Mouse (Mus musculus) left cerebral cortex, postnatal 4 days (tissue): ENCODE results near the gene Fam20c. TPM values are rescaled to one million over a fixed set of nuclear protein-coding genes. Genes with fewer than 3 reads are reported as not detected.

ENCODE experiments used
- DNase-seq: peaks from one replicate; pipeline ENCODE4 v3.0.0-alpha.2; 2022
- intact Hi-C: fragments of 180-260 bp; cut with DNase I; formaldehyde crosslinking; loops from one replicate; pipeline ENCODE4 v1.15.1; 2025
- total RNA-seq, 2 experiments: library from RNA; stranded (reverse); gene quantifications; 2 replicates each; pipeline ENCODE4 v1.2.3; 2021

Gene Fam20c
- 10 to 100 TPM; 79.5 to 92.0 TPM for total RNA-seq

GRCm38 (mm10) chr5:138754303-138755120 lies at the start of gene Fam20c:
Fam20c (plus strand) TSS chr5:138754514.
- intact Hi-C loops: no loop called here
- peak; percentile 71 for DNase-seq

- no peak for DNase-seq
- intact Hi-C loops: no loop called here
Observed at GRCm38 (mm10) chr5:138707367-138707766, 46.9 kb upstream of the Fam20c start.

- intact Hi-C loops: no loop called here
- DNase-seq: no peak
Observed at GRCm38 (mm10) chr5:138708591-138708990, 45.7 kb upstream of the Fam20c start.

DNA sequence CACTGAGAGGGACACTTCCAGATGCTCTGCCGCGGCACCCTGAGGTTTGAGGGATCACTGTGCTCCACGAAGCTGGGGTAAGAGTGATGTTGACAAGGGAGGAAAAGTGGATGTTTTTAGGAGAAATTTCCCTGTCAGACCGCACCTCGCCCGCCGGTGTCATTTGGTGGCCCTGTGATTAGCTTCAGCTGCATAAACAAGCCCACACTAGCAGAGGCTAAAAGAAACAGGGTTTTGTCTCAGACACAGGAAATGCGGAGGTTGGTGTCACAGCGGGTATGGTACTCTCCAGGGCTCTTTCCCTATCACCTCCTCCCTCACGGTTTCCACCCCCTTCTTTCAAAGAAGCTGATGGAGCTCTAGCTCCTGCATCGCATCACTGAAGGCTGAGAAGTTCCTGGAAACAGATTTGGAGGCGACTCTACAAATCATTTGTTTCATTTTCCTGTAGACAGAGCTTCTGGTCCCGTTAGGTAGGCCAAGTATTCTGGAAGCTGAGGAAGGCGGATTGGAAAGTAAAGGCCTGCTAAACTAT lies 38.7 kb upstream of the Fam20c start:
- intact Hi-C loops: no loop called here

DNA sequence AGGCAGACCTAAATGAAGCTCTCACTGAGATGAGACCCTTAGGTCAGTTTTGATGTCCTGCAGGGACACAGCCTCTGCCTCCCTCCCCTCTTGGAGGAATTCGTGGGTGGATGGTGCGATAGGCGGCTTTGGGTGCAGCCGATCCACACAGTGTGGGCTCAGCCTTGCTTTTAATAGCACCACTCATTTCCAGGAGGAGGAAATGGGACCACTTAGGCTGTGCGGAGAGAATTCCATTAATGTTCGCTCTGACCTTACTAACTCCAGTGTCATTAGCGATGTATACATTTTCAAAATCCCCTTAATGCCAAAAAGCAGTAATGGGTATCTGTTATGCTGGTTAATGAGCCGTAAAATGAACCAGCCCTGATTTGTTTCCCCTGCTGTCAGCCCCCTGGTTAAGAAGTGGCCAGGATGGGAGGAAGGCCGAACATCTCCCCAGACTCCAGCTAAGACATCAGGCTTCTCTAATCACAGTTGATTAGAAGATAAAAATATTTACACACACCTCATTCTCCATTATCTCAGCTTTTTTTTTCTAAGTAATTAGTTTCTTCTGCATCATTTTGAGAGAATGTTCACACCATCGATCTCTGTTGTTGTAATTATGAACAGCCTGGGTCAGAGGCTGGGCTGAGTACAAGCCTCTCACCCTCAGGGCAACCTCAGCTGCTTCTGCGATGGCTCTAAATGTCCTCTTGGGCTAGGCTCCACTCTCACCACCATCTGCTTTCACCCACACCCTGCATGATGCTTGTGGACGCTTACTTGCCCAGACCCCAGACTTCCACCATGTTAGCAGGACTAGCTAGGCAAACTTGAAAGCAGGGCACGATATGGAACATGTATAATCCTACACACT lies 33.8 kb upstream of the Fam20c start:
- intact Hi-C loops: no loop called here
- peak; percentile 10 for DNase-seq

More for the DNA sequence above, 38.7 kb upstream of the Fam20c start:
- DNase-seq: no peak

DNA sequence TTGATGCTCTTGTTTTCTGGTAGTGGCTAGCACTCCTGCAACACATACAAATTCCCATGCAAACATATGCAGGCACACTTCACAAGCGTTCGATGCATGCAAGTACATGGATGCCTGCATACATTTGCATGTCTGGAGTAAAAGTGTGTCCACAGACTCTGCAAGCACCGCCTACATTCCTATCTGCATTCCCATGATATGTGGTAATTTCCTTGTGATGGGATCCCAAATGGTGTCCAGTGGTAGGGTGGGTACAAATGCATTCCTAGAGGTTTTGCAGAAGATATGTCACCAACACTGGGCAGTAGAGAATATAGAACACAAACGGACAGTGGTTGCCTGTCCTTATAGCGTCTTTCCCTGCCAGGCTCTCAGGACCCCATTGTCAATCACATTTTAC lies 29.9 kb upstream of the Fam20c start:
- DNase-seq: no peak
- intact Hi-C loops: no loop called here

- intact Hi-C loops: no loop called here
- DNase-seq: no peak
Observed at GRCm38 (mm10) chr5:138725151-138725550, 29.2 kb upstream of the Fam20c start.

GRCm38 (mm10) chr5:138730863-138731262 lies 23.5 kb upstream of the Fam20c start:
- intact Hi-C loops: no loop called here
- no peak for DNase-seq

GRCm38 (mm10) chr5:138733317-138733899 lies 20.9 kb upstream of the Fam20c start:
- intact Hi-C loops: no loop called here
- DNase-seq: no peak

- intact Hi-C loops: no loop called here
- no peak for DNase-seq
Observed at GRCm38 (mm10) chr5:138734018-138734417, 20.3 kb upstream of the Fam20c start.

DNA sequence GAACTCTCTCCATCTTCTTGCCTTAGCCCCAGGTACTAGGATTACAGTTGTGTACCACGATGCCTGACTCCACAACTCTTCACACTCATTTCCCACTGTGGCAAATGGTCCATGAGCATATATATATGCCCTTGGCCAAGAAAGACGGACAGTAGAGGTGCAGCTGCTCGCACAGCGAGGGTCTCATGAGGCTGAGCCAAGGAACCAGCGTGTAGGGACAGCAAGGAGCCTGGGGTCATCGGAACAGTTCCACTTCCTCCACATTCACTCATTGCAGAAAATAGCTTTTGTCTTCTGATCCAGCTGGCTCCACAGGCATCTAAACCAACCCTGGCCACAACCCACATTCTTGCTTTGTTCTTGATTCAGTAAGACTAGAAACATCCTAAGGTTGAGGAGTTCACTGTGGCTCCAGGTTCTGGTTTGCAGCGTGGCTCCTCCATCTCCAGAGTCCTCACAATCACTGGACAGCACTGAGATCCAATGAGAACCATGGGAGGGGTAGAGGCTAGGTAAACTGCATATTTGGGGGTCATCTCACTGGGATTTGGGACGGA lies 19.0 kb upstream of the Fam20c start:
- intact Hi-C loops: no loop called here

DNA sequence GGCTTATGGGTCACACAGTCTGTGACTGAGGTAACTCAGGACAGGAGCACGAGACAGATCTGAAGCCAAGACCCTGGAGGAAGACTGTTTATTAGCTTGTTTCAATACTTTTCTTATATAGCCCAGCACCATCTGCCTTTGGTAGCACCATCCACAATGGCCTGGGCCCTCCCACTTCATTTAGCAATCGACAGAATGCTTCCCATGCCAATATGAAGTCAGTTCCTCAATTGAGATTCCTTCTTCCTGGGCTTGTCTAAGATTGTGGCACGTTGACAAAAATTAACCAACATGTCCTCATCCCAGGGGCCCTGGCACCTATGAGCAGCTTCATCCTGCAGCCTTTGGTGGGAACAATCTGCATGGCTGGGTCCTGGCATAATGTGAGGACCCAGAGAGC lies 14.2 kb upstream of the Fam20c start:
- DNase-seq: no peak
- intact Hi-C loops: no loop called here

More for the DNA sequence above, 19.0 kb upstream of the Fam20c start:
- peak; percentile 37 for DNase-seq

- intact Hi-C loops: no loop called here
- no peak for DNase-seq
Observed at GRCm38 (mm10) chr5:138741516-138741915, 12.8 kb upstream of the Fam20c start.

DNA sequence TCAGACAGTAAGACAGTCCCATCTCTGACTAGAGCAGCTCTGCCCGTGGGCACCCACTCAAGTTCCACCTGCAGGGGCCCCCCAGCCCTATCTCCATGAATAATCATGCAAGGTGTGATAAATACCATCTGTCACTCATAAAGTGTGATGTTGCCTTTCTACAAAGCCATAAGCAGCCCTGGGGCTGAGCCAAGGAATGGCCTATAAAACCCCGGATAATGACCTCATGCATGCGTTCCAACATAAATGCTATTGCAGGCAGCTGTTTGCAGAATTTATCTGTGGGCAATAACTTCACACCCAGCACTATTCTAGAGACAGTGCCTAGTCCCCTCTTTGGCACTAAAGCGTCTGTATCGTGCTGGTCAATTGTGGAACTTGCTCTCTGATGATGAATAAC lies 12.0 kb upstream of the Fam20c start:
- DNase-seq: no peak
- intact Hi-C loops: no loop called here

DNA sequence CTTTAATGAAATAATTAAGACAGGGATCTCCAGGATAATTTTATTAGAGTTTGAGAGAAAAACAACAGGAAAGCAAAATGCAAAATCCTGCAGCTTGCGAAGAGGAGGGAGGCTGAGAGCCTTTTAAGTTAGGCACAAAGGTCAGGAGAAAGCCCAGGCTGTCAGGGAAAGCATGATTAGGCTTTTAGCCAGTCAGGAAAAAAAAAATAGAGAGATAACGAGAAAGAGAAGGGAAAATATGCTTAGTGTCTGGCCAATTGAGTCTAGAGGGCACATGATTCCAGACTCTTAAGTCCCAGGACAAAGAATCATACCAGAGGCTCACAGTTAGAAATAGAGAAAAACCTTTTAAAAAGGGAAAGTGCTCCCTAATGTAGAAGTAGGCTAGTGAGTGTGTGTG lies 10.7 kb upstream of the Fam20c start:
- no peak for DNase-seq
- intact Hi-C loops: no loop called here

DNA sequence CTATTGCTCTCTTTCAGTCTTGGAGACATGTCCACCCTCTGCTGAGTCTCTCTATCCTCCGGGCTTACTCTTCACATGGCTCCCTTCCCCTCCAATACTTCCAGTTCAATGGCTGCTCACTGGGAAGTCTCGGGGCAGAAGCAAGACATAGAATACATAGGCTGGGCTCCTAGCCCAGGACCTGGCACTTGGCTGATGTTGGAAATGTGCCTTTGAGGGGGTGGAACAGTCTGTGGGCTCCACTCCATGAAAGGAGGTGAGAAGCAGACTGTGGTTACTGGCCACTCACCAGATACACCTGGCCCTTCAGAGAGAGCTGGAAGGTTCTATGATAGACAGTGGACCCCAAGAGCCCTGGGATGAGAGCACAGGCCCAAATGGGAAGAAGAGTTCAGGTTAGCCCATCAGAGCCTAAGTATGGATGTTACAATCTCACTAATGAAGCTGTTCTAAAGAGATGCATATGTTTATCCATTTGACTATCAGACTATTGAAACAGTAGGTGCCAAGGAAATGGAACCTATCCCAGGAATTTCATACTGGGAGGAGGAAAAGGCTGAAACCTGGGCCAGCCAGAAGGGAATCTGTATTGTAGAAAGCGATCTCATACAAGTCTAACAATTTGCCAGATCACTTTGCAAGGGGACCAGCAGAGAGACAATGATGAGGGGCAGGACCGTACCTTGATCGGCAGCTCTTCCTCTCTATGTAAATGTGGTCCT lies 8.8 kb upstream of the Fam20c start:
- DNase-seq: peak; percentile 68
- intact Hi-C loops: no loop called here

DNA sequence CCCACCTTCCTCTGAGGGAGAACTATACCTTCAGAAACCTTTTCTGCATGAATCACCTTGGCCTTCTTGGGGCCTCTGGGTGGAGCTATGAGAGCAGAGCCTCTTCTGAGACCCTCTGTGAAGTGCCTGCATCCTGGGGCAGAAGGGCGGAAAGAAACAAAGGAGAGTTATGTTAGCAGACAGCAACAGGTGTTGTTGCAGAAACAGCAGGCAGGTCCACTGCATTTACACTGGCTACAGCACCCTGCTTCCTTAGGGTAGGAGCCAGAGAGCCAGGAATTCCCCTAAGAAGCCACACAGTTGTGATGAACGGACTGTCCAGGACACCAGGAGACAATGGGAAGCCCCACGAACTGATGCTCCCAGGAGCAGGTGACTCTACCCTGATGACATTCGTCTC lies 1.0 kb upstream of the Fam20c start:
- no peak for DNase-seq
- intact Hi-C loops: no loop called here

DNA sequence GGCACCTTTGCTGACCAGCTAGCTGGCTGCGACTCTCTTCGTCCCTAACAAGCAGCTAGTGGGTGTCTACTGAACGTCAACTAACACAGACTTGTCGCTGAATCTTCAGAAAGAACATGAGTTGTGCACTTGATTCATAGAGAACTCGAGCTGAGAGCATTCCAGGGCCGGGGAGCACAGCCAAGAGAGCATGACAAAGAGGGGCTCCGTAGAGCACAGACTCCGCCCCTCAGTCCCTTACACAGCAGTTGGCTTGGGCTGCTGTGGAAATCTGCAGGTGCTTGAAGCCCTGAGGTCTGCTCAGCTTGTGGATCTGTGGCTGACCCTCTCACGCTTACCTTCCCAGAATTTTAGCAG lies 390 bp upstream of the Fam20c start:
- intact Hi-C loops: no loop called here
- peak; percentile 34 for DNase-seq

DNA sequence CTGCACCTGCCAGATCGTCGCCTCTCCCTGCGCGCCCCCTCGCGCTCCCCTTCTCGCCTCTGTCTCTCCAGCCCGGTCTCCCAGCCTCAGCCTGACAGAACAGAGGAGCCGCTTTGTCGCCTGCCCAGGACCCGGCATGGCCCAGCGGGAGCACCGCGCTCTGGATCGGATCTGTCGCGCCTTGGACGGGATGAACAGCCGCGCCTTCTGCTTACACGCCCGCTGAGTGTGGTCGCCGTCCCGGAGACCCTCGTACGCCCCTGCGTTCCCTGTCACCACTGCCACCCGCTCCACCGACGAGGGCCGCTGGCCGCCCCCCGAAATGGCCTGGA lies 773 bp downstream of the Fam20c start:
- intact Hi-C loops: no loop called here
- no peak for DNase-seq
